8 mouse cellular contexts compared by ENCODE assay signal in genomic region chr7:19094471-19094825, GRCm38 (mm10). TPM values are rescaled to one million over a fixed set of nuclear protein-coding genes. Genes with fewer than 3 reads are reported as not detected.
A peak's percentile ranks its signal among the peaks of the same experiment; 100 is the strongest.
DNase-seq lines count a peak whose midpoint lies in the region; ATAC-seq and TF ChIP-seq lines count a peak whose summit lies in the region.

TSS of gene Six5 (plus strand) at chr7:19094594.

- peaks cover 10% of the 10 kb centered on the region for H3K36me3 ChIP-seq in hindbrain, postnatal 0 days (ENCODE audit: insufficient read depth, low read length)
- H3K36me3 ChIP-seq in lung, embryonic 14.5 days (ENCODE audit: insufficient read depth) = peaks cover 31% of the 10 kb centered on the region

- peak within 1 kb of the TSS; percentile 63 for H3K27ac ChIP-seq in cortical plate, adult 2 months (ENCODE audit: insufficient read depth, low read length)
- H3K27ac ChIP-seq in hindbrain, postnatal 0 days = peak within 1 kb of the TSS; percentile 86
- peak within 1 kb of the TSS; percentile 97 for H3K27ac ChIP-seq in lung, embryonic 14.5 days (ENCODE audit: low read depth)

- TF ChIP-seq CTCF in cortical plate, adult 2 months (IDR thresholded peaks at IDR 0.05; ENCODE audit: extremely low read depth, insufficient read depth, low read length) = no peak
- no peak for TF ChIP-seq CTCF in hindbrain, postnatal 0 days (IDR thresholded peaks at IDR 0.05; ENCODE audit: low read depth)
- no peak for TF ChIP-seq CTCF in lung, embryonic 14.5 days (IDR thresholded peaks at IDR 0.05; ENCODE audit: low read depth)

- H3K4me3 ChIP-seq in cortical plate, adult 2 months (ENCODE audit: insufficient read depth, low read length) = peak within 1 kb of the TSS; percentile 34
- peak within 1 kb of the TSS; percentile 49 for H3K4me3 ChIP-seq in hindbrain, postnatal 0 days (ENCODE audit: low read length)
- peak within 1 kb of the TSS; percentile 77 for H3K4me3 ChIP-seq in lung, embryonic 14.5 days (ENCODE audit: low read depth, low read length)

- peak; percentile 59 to 74 for DNase-seq in gastrocnemius, postnatal 4 days (ENCODE audit: low spot score in 2 of 2)
- no peak for DNase-seq in gastrocnemius, postnatal 25 days
- DNase-seq in CD4-positive, CD25-positive, alpha-beta regulatory T cell, adult 2 months (ENCODE audit: low read depth, low spot score) = peak; percentile 71
- DNase-seq in hindbrain, postnatal 0 days (ENCODE audit: low spot score) = peak; percentile 48
- no peak for DNase-seq in lung, embryonic 14.5 days
- peak; percentile 51 to 82 for DNase-seq in spleen, postnatal 4 days (ENCODE audit: low spot score in 2 of 2)
- no peak for DNase-seq in cerebellum, adult 9-10 months

- WGBS in hindbrain, postnatal 0 days = 1% methylated on average over 20 of the region's 36 CpGs
- 1% methylated on average over 25 of the region's 36 CpGs for WGBS in lung, embryonic 14.5 days

- H3K27me3 ChIP-seq in hindbrain, postnatal 0 days (ENCODE audit: insufficient read depth, low read length) = peaks cover 5% of the 10 kb centered on the region; the same call in 1 of the 2 replicates
- no peaks in the 10 kb centered on the region for H3K27me3 ChIP-seq in lung, embryonic 14.5 days (ENCODE audit: insufficient read depth, low read length)

- TF ChIP-seq POLR2A in cortical plate, adult 2 months (IDR thresholded peaks at IDR 0.05; ENCODE audit: extremely low read depth, insufficient read depth, low read length) = no peak

- H3K9me3 ChIP-seq in hindbrain, postnatal 0 days (ENCODE audit: low read length) = no peaks in the 10 kb centered on the region
- H3K9me3 ChIP-seq in lung, embryonic 14.5 days (ENCODE audit: low read depth, low read length) = no peaks in the 10 kb centered on the region

- peak within 1 kb of the TSS; percentile 94 for H3K4me2 ChIP-seq in hindbrain, postnatal 0 days (ENCODE audit: low read depth, low read length)
- peak within 1 kb of the TSS; percentile 91 for H3K4me2 ChIP-seq in lung, embryonic 14.5 days

- H3K4me1 ChIP-seq in cortical plate, adult 2 months (ENCODE audit: control insufficient read depth, insufficient read depth, low read length) = no peaks in the 10 kb centered on the region
- 0 out of 2 replicates have a peak, but pooled peaks cover 4% of the 10 kb centered on the region for H3K4me1 ChIP-seq in hindbrain, postnatal 0 days (ENCODE audit: insufficient read depth, low read length)
- H3K4me1 ChIP-seq in lung, embryonic 14.5 days (ENCODE audit: insufficient read depth) = peaks cover 8% of the 10 kb centered on the region

- H3K9ac ChIP-seq in hindbrain, postnatal 0 days (replicated peaks; ENCODE audit: low read length) = peak within 1 kb of the TSS; percentile 53
- peak within 1 kb of the TSS; percentile 88 for H3K9ac ChIP-seq in lung, embryonic 14.5 days

- ATAC-seq in hindbrain, postnatal 0 days = no peak
- 0 out of 2 replicates have a peak, but pooled peaks have one; percentile 1 for ATAC-seq in lung, embryonic 14.5 days (ENCODE audit: insufficient read depth)

RNA-seq across cellular contexts. Expression of gene Six5, which starts in this region (rescaled TPM):
- total RNA-seq in gastrocnemius, postnatal 4 days (2021) = 10 to 100 TPM; 13.5 to 14.7 TPM
- total RNA-seq in gastrocnemius, postnatal 25 days (2021) = 1 to 10 TPM; 2.0 to 2.7 TPM
- 4.7 and 5.0 TPM in 2 replicates for polyA plus RNA-seq in cortical plate, adult 2 months (2012; rRNA removed)
- total RNA-seq in hindbrain, postnatal 0 days (2014; rRNA removed) = 10.3 and 12.1 TPM in 2 replicates
- polyA plus RNA-seq in hindbrain, postnatal 0 days (2015; fragmentation: Nextera tagmentation; extraction: Ambion mirVana) = 1.4 and 1.5 TPM in 2 replicates
- 11.6 and 12.7 TPM in 2 replicates for polyA plus RNA-seq in lung, embryonic 14.5 days (2014; fragmentation: Nextera tagmentation; extraction: Ambion mirVana)

Comparison
In these comparisons a context has a peak if more than half of its experiments do, and no peak if none do; other contexts are left out.
1. DNase-seq: peak in gastrocnemius, postnatal 4 days (2 of 2), CD4-positive, CD25-positive, alpha-beta regulatory T cell, adult 2 months (single experiment), hindbrain, postnatal 0 days (single experiment) and spleen, postnatal 4 days (2 of 2); none in gastrocnemius, postnatal 25 days (single experiment), lung, embryonic 14.5 days (single experiment) and cerebellum, adult 9-10 months (single experiment).
2. Peak in every context shown above with its lines, with median percentiles within 50 percentile points of each other: H3K27ac ChIP-seq and H3K4me3 ChIP-seq.